Mouse (Mus musculus) spleen, adult 18-20 months (tissue): ENCODE results near the gene Olfr1392.
"Not testable (repeated sequence)": the region's sequence is repeated elsewhere in the genome, so short reads cannot be mapped to it uniquely, and the experiment has no call there.

Experiments used
- DNase-seq, 2 experiments: peaks; one replicate each; pipeline ENCODE4 v3.0.0; 2022; ENCODE audit warnings: mixed read lengths in 2 of 2

Olfr1392 gene

GRCm38 (mm10) chr11:49284982-49285381, at the start of gene Olfr1392:
Gene Olfr1392 (plus strand): TSS chr11:49285282.
- not testable (repeated sequence) for DNase-seq

GRCm38 (mm10) chr11:49235459-49236207, 49.4 kb upstream of the Olfr1392 start:
- no peak for DNase-seq

DNA sequence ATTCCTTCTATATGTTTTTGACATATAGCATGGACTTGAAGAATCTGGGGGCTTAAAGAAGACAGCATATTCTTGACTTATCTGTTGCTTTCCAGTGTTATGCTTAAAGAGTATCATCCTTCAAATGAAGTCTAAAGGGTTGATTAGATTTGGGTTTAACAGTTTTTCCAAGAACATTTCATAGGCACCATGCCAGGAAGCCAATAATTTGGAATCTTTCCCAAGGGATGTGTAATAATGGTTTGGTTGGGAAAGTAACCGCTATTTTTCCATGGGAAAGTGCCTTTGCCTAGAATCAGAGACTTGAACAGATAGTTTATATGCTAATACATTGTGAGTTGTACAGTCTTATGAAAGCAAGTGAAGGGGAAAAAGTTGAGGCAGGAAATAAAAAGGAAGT, 48.2 kb upstream of the Olfr1392 start:
- DNase-seq, result no peak

DNA sequence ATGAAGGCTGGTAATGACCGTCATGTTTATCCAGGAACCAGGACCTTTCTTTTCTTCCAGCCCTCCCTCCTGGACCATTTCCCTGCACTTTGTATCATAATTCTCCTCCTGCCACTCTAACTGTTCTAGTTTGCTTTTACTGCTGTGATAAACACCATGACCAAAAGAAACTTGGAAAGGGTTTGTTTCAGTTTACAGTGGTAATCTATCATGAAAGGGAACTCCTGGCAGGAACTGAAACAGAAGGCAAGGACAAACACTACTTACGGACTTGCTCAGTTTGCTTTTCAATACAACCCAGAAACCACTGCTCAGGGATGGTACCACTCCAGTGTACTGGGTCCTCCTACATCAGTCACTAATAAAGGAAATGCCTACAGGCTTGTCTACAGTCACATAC, 47.5 kb upstream of the Olfr1392 start:
- no peak for DNase-seq

GRCm38 (mm10) chr11:49240310-49240709, 44.8 kb upstream of the Olfr1392 start:
- DNase-seq, result no peak

DNA sequence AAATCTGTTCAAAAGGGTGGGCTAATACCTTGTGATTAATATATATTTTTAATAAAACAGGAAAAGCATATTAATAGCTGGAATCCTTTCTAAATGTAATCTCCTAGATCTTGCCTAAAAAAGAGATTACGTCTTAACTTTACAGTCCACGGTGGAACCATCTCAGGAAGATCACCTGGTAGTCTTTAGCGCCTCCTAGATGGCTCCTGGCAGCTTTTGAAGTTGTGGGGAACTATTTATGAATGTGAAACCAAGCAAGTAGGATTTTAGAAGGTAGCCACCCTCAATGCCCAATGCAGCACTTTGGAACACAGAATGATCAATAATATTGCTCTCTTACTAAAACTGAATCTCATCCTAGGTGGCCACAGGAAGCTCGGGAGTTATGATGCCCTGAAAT, 44.2 kb upstream of the Olfr1392 start:
- DNase-seq, result no peak

GRCm38 (mm10) chr11:49241471-49241870, 43.6 kb upstream of the Olfr1392 start:
- DNase-seq, result no peak

DNA sequence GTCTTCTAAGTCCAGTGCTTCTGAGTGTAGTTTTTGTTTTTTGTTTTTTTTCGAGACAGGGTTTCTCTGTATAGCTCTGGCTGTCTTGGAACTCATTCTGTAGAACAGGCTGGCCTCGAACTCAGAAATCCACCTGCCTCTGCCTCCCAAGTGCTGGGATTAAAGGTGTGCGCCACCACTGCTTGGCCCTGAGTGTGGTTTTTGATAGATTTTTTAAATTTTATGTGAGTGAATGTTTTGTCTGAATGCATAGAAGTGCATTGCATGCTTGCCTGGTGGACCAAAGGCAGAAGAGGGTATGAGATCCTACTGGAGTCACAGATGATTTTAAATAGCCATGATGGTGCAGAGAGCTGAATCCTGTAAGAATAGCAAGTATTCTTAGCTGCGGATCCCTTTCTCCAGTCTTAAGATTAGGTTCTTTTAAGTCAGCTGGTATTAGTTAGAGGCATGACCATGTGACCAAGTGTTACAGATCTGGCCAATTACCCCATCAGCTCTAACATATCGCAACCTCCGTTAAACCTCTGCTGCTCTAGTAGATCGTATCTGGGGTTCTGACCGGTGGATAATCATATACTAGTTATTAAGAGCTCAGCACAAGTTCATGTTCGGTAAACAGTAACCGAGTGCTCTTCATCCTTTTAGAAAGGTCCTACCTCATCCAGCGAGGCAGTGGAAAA, 42.0 kb upstream of the Olfr1392 start:
- no peak for DNase-seq

GRCm38 (mm10) chr11:49243727-49244594, 41.1 kb upstream of the Olfr1392 start, which contains the start of gene Mgat1:
Gene Mgat1 (plus strand): TSS chr11:49244191.
- peak; percentile 92 to 95 for DNase-seq

GRCm38 (mm10) chr11:49244595-49244930, 40.5 kb upstream of the Olfr1392 start:
- no peak for DNase-seq

DNA sequence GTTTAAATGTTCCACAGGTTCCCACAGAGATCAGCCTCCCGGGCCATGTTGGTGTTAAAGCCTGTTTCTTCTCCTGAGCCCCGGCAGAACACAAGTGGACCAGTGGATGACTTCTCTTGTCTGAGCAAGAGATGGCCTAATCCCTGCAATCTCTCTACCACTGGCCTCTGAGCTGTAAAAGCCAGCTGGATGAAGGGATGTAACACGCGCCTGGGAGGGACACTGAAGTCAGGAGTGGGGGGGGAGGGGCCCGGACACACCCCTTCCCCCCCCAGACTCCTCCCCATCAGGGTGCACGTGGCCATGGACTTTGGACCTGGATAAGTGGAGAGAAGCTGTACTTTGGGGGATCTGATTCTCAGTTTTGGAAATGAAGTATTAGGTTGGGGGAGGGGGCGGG, 39.9 kb upstream of the Olfr1392 start:
- DNase-seq, result peak in 1 of 2 experiments; percentile 38

GRCm38 (mm10) chr11:49245634-49246415, 39.3 kb upstream of the Olfr1392 start:
- DNase-seq, result no peak

DNA sequence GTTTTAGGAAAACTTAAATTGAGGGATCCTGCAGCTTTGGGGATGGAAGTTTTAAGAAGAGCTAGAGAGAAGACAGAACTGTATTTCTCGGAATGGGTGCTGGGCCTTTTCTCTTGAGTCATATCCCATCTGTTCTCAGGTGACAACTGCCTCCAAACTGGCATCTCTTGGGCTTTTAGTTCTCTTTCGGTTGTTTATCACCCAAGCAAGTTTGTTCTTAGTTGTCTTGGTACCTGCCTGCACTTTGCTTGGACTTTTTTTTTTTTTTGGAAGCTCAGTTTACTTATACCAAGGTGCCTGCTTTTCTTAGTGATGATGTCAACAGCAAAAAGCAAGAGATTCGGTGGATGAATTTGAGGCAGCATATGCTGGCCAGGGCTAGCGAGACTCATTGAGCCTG, 38.6 kb upstream of the Olfr1392 start:
- no peak for DNase-seq

DNA sequence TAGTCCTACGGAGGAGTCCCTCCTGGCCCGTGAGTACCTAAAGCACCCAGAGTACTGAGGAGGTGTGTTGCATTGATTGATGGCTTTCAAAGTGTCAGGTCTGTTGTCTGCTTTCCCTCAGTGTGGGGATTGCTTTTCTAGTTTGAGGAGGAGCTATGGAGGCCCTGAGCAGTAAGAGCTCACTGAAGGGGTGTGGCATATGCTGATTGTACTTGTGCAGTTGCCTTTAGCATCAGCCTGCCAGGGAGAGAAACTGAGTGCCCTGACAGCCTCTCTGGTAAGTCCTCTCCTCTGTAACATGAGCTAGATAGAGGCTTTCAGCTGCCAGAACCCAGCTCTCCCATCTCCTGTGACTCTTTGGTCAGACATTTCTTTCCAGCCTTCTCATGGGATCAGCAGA, 37.8 kb upstream of the Olfr1392 start:
- DNase-seq, result peak in 1 of 2 experiments; percentile 38

DNA sequence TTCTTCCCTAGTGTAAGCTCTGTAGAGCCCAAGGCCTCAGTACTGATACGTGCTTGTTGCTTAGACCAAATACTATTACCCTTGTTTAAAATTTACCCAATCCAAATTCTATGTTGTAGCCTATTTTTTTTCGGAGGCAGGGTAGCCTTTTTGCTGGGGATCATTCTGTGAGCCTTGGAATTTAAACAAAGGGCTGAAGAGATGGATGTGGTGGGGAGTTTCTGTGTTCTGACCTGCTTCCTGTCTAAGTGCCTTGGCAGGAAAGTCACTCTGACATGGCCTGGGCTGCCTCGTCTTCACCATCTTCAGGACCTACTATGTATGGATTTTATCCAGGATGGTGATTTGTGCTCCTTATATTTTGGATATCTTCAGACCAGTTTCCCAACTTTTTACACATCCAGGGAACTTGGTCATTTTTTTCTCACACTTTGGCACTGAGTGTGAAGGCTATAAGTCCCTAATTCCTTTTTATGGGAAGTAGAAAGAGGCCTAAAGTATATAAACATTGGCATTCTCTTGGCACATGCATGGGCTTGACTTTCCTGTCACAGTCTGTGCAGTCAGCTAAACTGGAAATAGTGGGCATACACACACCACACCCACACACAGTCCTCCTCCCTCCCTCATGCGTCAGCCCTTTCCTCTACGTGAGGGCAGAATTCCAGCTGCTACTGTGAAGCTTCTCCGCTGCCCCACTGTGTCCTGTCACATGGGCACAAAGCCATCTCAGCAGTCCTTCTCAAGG, 36.7 kb upstream of the Olfr1392 start:
- DNase-seq, result peak; percentile 40 to 46

- DNase-seq, result peak in 1 of 2 experiments; percentile 39
Measured at GRCm38 (mm10) chr11:49248974-49249700, 35.9 kb upstream of the Olfr1392 start.

- DNase-seq, result peak; percentile 68 to 73
Measured at GRCm38 (mm10) chr11:49249811-49250421, 35.2 kb upstream of the Olfr1392 start.

GRCm38 (mm10) chr11:49250422-49251379, 34.4 kb upstream of the Olfr1392 start:
- peak; percentile 90 to 92 for DNase-seq

DNA sequence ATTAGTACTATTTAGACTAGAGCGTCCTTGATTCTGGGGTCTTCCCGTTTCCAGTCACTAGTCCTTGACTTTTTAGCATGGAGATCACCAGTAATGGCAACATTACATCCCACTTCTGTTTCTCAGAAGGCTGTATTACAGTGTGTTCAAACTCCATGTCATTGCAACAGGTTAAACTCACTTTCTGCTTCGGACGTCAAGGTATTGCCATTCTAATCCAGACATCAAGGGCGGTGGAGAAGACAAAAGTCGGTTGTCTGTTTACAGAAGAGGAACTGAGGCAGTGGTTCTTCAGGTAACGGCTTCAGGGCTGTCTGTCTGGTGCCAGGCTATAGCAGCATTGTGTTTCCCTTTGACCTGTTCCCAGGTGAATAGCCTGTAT, 33.7 kb upstream of the Olfr1392 start:
- no peak for DNase-seq
